Mouse (Mus musculus) kidney, adult 2 months (tissue): ENCODE results near the gene Adgrl2.

Experiments used
- CTCF ChIP-seq: fragments of 200-500 bp; conservative IDR thresholded peaks from 2 replicates; pipeline ENCODE4 v1.5.1; 2011; ENCODE audit warnings: low read depth, mild to moderate bottlenecking, control low read depth, low read length, moderate library complexity, mixed read lengths; ENCODE audit not compliant: insufficient read depth, insufficient read length
- POLR2A ChIP-seq: fragments of 200-500 bp; IDR thresholded peaks from one replicate; pipeline ENCODE4 v1.6.1; 2011; ENCODE audit warnings: low read depth, low read length, control low read depth

DNA sequence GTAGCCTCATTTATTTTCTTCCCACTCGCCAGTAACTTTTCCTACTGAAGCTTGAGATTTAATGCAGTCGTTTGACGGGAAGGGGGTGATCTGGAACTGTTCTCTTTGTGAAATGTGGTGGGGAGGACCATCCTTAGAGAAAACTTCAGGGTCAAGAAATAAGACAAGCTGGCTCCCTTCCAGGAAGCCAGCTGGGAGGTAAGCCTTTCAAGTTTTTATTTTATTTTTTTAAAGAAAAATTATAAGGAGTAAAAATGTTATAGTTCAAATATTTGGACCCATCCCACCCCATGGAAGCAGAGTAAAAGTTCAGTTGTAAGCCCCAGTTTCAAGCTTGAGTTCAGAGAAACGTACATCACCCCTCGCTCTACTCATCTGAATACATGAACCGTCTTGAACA lies 177.2 kb downstream of the Adgrl2 start:
- TF ChIP-seq POLR2A: no peak
- no peak for TF ChIP-seq CTCF
